Mouse (Mus musculus) neural tube, embryonic 14.5 days (tissue): ENCODE results near the gene Rdh11. TPM values are rescaled to one million over a fixed set of nuclear protein-coding genes. Genes with fewer than 3 reads are reported as not detected.
"Not testable (repeated sequence)": the region's sequence is repeated elsewhere in the genome, so short reads cannot be mapped to it uniquely, and the experiment has no call there.

Source experiments
- ATAC-seq: fragments of 200-750 bp; cut with Nextera tagmentation; 2 replicates; pipeline ENCODE4 v1.8.0; 2017; ENCODE audit warnings: low read depth, mild to moderate bottlenecking, moderate TSS enrichment, moderate library complexity
- H3K27ac ChIP-seq: fragments of 300-500 bp; sonication (generic); 2 replicates; pipeline ENCODE4 v1.5.1; 2014; ENCODE audit warnings: low read depth, mild to moderate bottlenecking, control low read depth, low read length, moderate library complexity, mixed read lengths
- H3K27me3 ChIP-seq: fragments of 300-500 bp; sonication (generic); 2 replicates; pipeline ENCODE4 v1.6.1; 2014; ENCODE audit warnings: low read length; ENCODE audit not compliant: control insufficient read depth, insufficient read depth
- H3K36me3 ChIP-seq: fragments of 300-500 bp; sonication (generic); 2 replicates; pipeline ENCODE4 v1.6.1; 2014; ENCODE audit warnings: low read length, mixed read lengths; ENCODE audit not compliant: control insufficient read depth, insufficient read depth
- H3K4me1 ChIP-seq: fragments of 300-500 bp; sonication (generic); 2 replicates; pipeline ENCODE4 v1.6.1; 2014; ENCODE audit warnings: low read length; ENCODE audit not compliant: control insufficient read depth, insufficient read depth
- H3K4me2 ChIP-seq: fragments of 300-500 bp; sonication (generic); 2 replicates; pipeline ENCODE4 v1.6.1; 2014; ENCODE audit warnings: mild to moderate bottlenecking, low read depth, low read length, control low read depth
- H3K4me3 ChIP-seq: fragments of 300-500 bp; sonication (generic); 2 replicates; pipeline ENCODE4 v1.5.1; 2014; ENCODE audit warnings: low read depth, low read length, control low read depth, mixed read lengths
- H3K9ac ChIP-seq: fragments of 300-500 bp; sonication (generic); replicated peaks from 2 replicates; pipeline ENCODE4 v1.6.1; 2014; ENCODE audit warnings: low read depth, mild to moderate bottlenecking, control low read depth, low read length, mixed read lengths
- H3K9me3 ChIP-seq: fragments of 300-500 bp; sonication (generic); 2 replicates; pipeline ENCODE4 v1.6.1; 2016; ENCODE audit warnings: low read length; ENCODE audit not compliant: control insufficient read depth
- whole genome bisulfite sequencing: fragments of 180-500 bp; shearing (Covaris S2); extraction: QIAGEN DNeasy Blood & Tissue Kit; methylation state at CpG from one replicate; pipeline ENCODE4 v1.1.7; 2014; 5-methylcytosine and 5-hydroxymethylcytosine counted together
- polyA plus RNA-seq: library from polyadenylated mRNA; unstranded; fragments of >200 nt; fragmentation: Nextera tagmentation; extraction: Ambion mirVana; gene quantifications from 2 replicates; pipeline ENCODE4 v1.2.1, GENCODE M21; 2014

Rdh11 gene
- polyA plus RNA-seq, 1 experiment from 2014 or later: 37.9 TPM

- Histone ChIP-seq H3K27ac (peak overlapping the region; percentile 45; the same call in 1 of the 2 replicates), H3K4me3 (peak overlapping the region; percentile 51), H3K27me3 (no peaks in the 10 kb centered on the region), H3K4me1 (peaks cover 8% of the 10 kb centered on the region), H3K9ac (peak overlapping the region; percentile 52; the same call in 1 of the 2 replicates), H3K4me2 (peak overlapping the region; percentile 78), H3K36me3 (peaks cover 11% of the 10 kb centered on the region), H3K9me3 (no peaks in the 10 kb centered on the region)
- WGBS: under 1% methylated on average over 18 of the region's 18 CpGs
- peak; percentile 96 for ATAC-seq
These were observed 991 bp downstream of the Rdh11 start for GRCm38 (mm10) chr12:79190931-79191673.

- not testable (repeated sequence) for H3K4me1 ChIP-seq, H3K4me3 ChIP-seq, H3K27me3 ChIP-seq, H3K4me2 ChIP-seq, H3K27ac ChIP-seq, H3K9ac ChIP-seq, H3K9me3 ChIP-seq, ATAC-seq
- 91% methylated on average over 5 of the region's 6 CpGs for WGBS
- H3K36me3 ChIP-seq: peaks cover 39% of the 10 kb centered on the region
These were observed 6.9 kb downstream of the Rdh11 start for GRCm38 (mm10) chr12:79185160-79185559.

- Histone ChIP-seq H3K27me3 (no peaks in the 10 kb centered on the region), H3K36me3 (peaks cover 12% of the 10 kb centered on the region), H3K9me3 (no peaks in the 10 kb centered on the region), H3K4me3 (no peak overlapping the region), H3K27ac (no peak overlapping the region), H3K4me2 (no peak overlapping the region), H3K9ac (no peak overlapping the region), H3K4me1 (peaks cover 7% of the 10 kb centered on the region)
- no peak for ATAC-seq
- 93% methylated on average over 5 of the region's 5 CpGs for WGBS
These were observed 16.1 kb downstream of the Rdh11 start for GRCm38 (mm10) chr12:79175998-79176397.

- no peak for ATAC-seq
- WGBS: 86% methylated on average over 5 of the region's 5 CpGs
- Histone ChIP-seq H3K4me1 (peaks cover 9% of the 10 kb centered on the region), H3K4me2 (no peak overlapping the region), H3K36me3 (peaks cover 12% of the 10 kb centered on the region), H3K4me3 (no peak overlapping the region), H3K9ac (no peak overlapping the region), H3K27me3 (no peaks in the 10 kb centered on the region), H3K27ac (no peak overlapping the region), H3K9me3 (no peaks in the 10 kb centered on the region)
These were observed 18.4 kb downstream of the Rdh11 start for GRCm38 (mm10) chr12:79173721-79174120.

GRCm38 (mm10) chr12:79172019-79172941, 19.8 kb downstream of the Rdh11 start, which contains the start of gene Vti1b:
Vti1b (minus strand) TSS chr12:79172667.
- H3K9me3 ChIP-seq: no peaks in the 10 kb centered on the region
- under 1% methylated on average over 61 of the region's 73 CpGs for WGBS
- peak; percentile 98 for ATAC-seq
- peak within 1 kb of the TSS; percentile 77 for H3K9ac ChIP-seq
- peak within 1 kb of the TSS; percentile 97 for H3K27ac ChIP-seq
- no peaks in the 10 kb centered on the region for H3K27me3 ChIP-seq
- H3K4me2 ChIP-seq: peak within 1 kb of the TSS; percentile 55
- H3K4me3 ChIP-seq: peak within 1 kb of the TSS; percentile 85
- peaks cover 12% of the 10 kb centered on the region for H3K36me3 ChIP-seq
- peaks cover 9% of the 10 kb centered on the region for H3K4me1 ChIP-seq

GRCm38 (mm10) chr12:79171269-79171995, 20.7 kb downstream of the Rdh11 start:
- 34% methylated on average over 12 of the region's 12 CpGs for WGBS

GRCm38 (mm10) chr12:79170421-79170820, 21.7 kb downstream of the Rdh11 start:
- Histone ChIP-seq H3K4me1 (peaks cover 9% of the 10 kb centered on the region), H3K27ac (no peak overlapping the region), H3K9ac (no peak overlapping the region), H3K4me2 (no peak overlapping the region), H3K36me3 (peaks cover 5% of the 10 kb centered on the region), H3K4me3 (no peak overlapping the region), H3K27me3 (no peaks in the 10 kb centered on the region), H3K9me3 (no peaks in the 10 kb centered on the region)
- ATAC-seq: no peak
- 63% methylated on average over 3 of the region's 3 CpGs for WGBS

More at GRCm38 (mm10) chr12:79171269-79171995, 20.7 kb downstream of the Rdh11 start:
- no peak for ATAC-seq
- Histone ChIP-seq H3K27ac (no peak overlapping the region), H3K4me1 (peaks cover 9% of the 10 kb centered on the region), H3K36me3 (peaks cover 12% of the 10 kb centered on the region), H3K9ac (peak overlapping the region; percentile 77), H3K27me3 (no peaks in the 10 kb centered on the region), H3K4me3 (peak overlapping the region; percentile 85), H3K4me2 (peak overlapping the region; percentile 55), H3K9me3 (no peaks in the 10 kb centered on the region)

GRCm38 (mm10) chr12:79169173-79169572, 22.9 kb downstream of the Rdh11 start:
- no peaks in the 10 kb centered on the region for H3K27me3 ChIP-seq
- H3K9ac ChIP-seq: no peak overlapping the region
- peaks cover 7% of the 10 kb centered on the region for H3K36me3 ChIP-seq
- peaks cover 9% of the 10 kb centered on the region for H3K4me1 ChIP-seq
- ATAC-seq: no peak
- H3K4me3 ChIP-seq: no peak overlapping the region
- H3K9me3 ChIP-seq: no peaks in the 10 kb centered on the region
- no peak overlapping the region for H3K4me2 ChIP-seq
- no peak overlapping the region for H3K27ac ChIP-seq
